Mouse (Mus musculus) MEL (cell line): Measurements from ENCODE around the gene Snd1. TPM values are rescaled to one million over a fixed set of nuclear protein-coding genes. Genes with fewer than 3 reads are reported as not detected.

Source experiments
- DNase-seq: peaks from one replicate; pipeline ENCODE4 v3.0.0; 2011; ENCODE audit warnings: low read depth, low spot score
- H3K27ac ChIP-seq: 2 replicates; pipeline ENCODE4 v1.5.1; 2012; ENCODE audit warnings: low read depth, mild to moderate bottlenecking, control low read depth, low read length, moderate library complexity; ENCODE audit not compliant: control insufficient read depth
- H3K27me3 ChIP-seq, 2 experiments: fragments of 150-350 bp in 1 of 2; sonication (generic) in 1 of 2; 2 replicates each; pipeline ENCODE4 v1.6.1; 2012; ENCODE audit warnings: low read length in 2 of 2, mild to moderate bottlenecking in 2 of 2, improper control_type of control experiment in 1 of 2, moderate library complexity in 1 of 2; ENCODE audit not compliant: insufficient read depth in 2 of 2, control insufficient read depth in 1 of 2
- H3K36me3 ChIP-seq, 2 experiments: 2 replicates each; pipeline ENCODE4 v1.6.1; 2012 to 2014; ENCODE audit warnings: low read length in 2 of 2, improper control_type of control experiment in 1 of 2, inconsistent platforms in 1 of 2, mild to moderate bottlenecking in 1 of 2; ENCODE audit not compliant: insufficient read depth in 2 of 2, control insufficient read depth in 1 of 2
- H3K4me1 ChIP-seq, 2 experiments: fragments of 150-350 bp in 1 of 2; sonication (generic) in 1 of 2; 2 replicates each; pipeline ENCODE4 v1.6.1; 2012; ENCODE audit warnings: low read length in 2 of 2, improper control_type of control experiment in 1 of 2, mild to moderate bottlenecking in 1 of 2; ENCODE audit not compliant: insufficient read depth in 2 of 2, control insufficient read depth in 1 of 2
- H3K4me3 ChIP-seq, 2 experiments: fragments of 150-350 bp in 1 of 2; sonication (generic) in 1 of 2; 2 replicates each; pipeline ENCODE4 v1.5.1; 2012; ENCODE audit warnings: low read depth in 2 of 2, low read length in 2 of 2, mild to moderate bottlenecking in 2 of 2, moderate library complexity in 2 of 2, control low read depth in 1 of 2, improper control_type of control experiment in 1 of 2; ENCODE audit not compliant: control insufficient read depth in 1 of 2, insufficient read depth in 1 of 2
- H3K79me2 ChIP-seq: 2 replicates; pipeline ENCODE4 v1.6.1; 2012; ENCODE audit warnings: mild to moderate bottlenecking, low read length, moderate library complexity; ENCODE audit not compliant: control insufficient read depth, poor library complexity, insufficient read depth
- H3K9ac ChIP-seq: 2 replicates; pipeline ENCODE4 v1.6.1; 2012; ENCODE audit warnings: low read depth, mild to moderate bottlenecking, control low read depth, low read length, moderate library complexity; ENCODE audit not compliant: control insufficient read depth, poor library complexity, severe bottlenecking
- H3K9me3 ChIP-seq: fragments of 150-350 bp; sonication (generic); replicated peaks from 2 replicates; pipeline ENCODE4 v1.6.1; 2012; ENCODE audit warnings: mild to moderate bottlenecking, low read length, improper control_type of control experiment, moderate library complexity; ENCODE audit not compliant: insufficient read depth
- CHD2 ChIP-seq: IDR thresholded peaks from 2 replicates; pipeline ENCODE4 v1.6.1; 2011; ENCODE audit warnings: low read length, improper control_type of control experiment
- E2F4 ChIP-seq: IDR thresholded peaks from 2 replicates; pipeline ENCODE4 v1.6.1; 2011; ENCODE audit warnings: low read depth, low read length, improper control_type of control experiment, borderline replicate concordance
- ELF1 ChIP-seq: IDR thresholded peaks from 2 replicates; pipeline ENCODE4 v1.6.1; 2014; ENCODE audit warnings: low read depth, mild to moderate bottlenecking, inconsistent platforms, low read length, improper control_type of control experiment, moderate library complexity
- EP300 ChIP-seq, 2 experiments: IDR thresholded peaks; 2 replicates each; pipeline ENCODE4 v1.6.1; 2011; ENCODE audit warnings: improper control_type of control experiment in 2 of 2, low read length in 2 of 2, low read depth in 1 of 2, mild to moderate bottlenecking in 1 of 2
- GABPA ChIP-seq: IDR thresholded peaks from 2 replicates; pipeline ENCODE4 v1.6.1; 2012; ENCODE audit warnings: low read depth, mild to moderate bottlenecking, inconsistent platforms, low read length, improper control_type of control experiment, moderate library complexity
- GATA1 ChIP-seq: IDR thresholded peaks from 2 replicates; pipeline ENCODE4 v1.6.1; 2011; ENCODE audit warnings: low read depth, low read length, improper control_type of control experiment
- KAT2A ChIP-seq: conservative IDR thresholded peaks from 2 replicates; pipeline ENCODE4 v1.6.1; 2012; ENCODE audit warnings: low read depth, low read length, improper control_type of control experiment, inconsistent platforms
- MAX ChIP-seq: IDR thresholded peaks from 2 replicates; pipeline ENCODE4 v1.6.1; 2011; ENCODE audit warnings: low read length, improper control_type of control experiment
- MEF2A ChIP-seq: IDR thresholded peaks from 2 replicates; pipeline ENCODE4 v1.6.1; 2014; ENCODE audit warnings: low read depth, mild to moderate bottlenecking, inconsistent platforms, low read length, improper control_type of control experiment; ENCODE audit not compliant: poor library complexity, insufficient replicate concordance, severe bottlenecking; ENCODE audit errors: extremely low read depth
- NELFE ChIP-seq: IDR thresholded peaks from 2 replicates; pipeline ENCODE4 v1.6.1; 2011; ENCODE audit warnings: low read depth, low read length, improper control_type of control experiment
- POLR2A ChIP-seq, 2 experiments: IDR thresholded peaks; 2 replicates each; pipeline ENCODE4 v1.6.1; 2011 to 2012; ENCODE audit warnings: low read length in 2 of 2, mild to moderate bottlenecking in 2 of 2, control low read depth in 1 of 2, improper control_type of control experiment in 1 of 2, low read depth in 1 of 2, moderate library complexity in 1 of 2; ENCODE audit not compliant: control insufficient read depth in 1 of 2, insufficient read depth in 1 of 2, poor library complexity in 1 of 2
- RAD21 ChIP-seq: IDR thresholded peaks from 2 replicates; pipeline ENCODE4 v1.6.1; 2011; ENCODE audit warnings: mild to moderate bottlenecking, low read depth, low read length, improper control_type of control experiment
- SIN3A ChIP-seq: IDR thresholded peaks from 2 replicates; pipeline ENCODE4 v1.6.1; 2012; ENCODE audit warnings: low read length, improper control_type of control experiment, inconsistent platforms
- TCF12 ChIP-seq: IDR thresholded peaks from 2 replicates; pipeline ENCODE4 v1.6.1; 2014; ENCODE audit warnings: low read depth, mild to moderate bottlenecking, inconsistent platforms, low read length, improper control_type of control experiment, moderate library complexity
- UBTF ChIP-seq: IDR thresholded peaks from 2 replicates; pipeline ENCODE4 v1.6.1; 2012; ENCODE audit warnings: low read depth, mild to moderate bottlenecking, inconsistent platforms, low read length, improper control_type of control experiment, moderate library complexity, borderline replicate concordance; ENCODE audit not compliant: insufficient read depth
- USF1 ChIP-seq: IDR thresholded peaks from 2 replicates; pipeline ENCODE4 v1.6.1; 2014; ENCODE audit warnings: low read depth, mild to moderate bottlenecking, inconsistent platforms, low read length, improper control_type of control experiment, moderate library complexity
- USF2 ChIP-seq, 2 experiments: IDR thresholded peaks; 2 replicates each; pipeline ENCODE4 v1.6.1; 2011 to 2012; ENCODE audit warnings: improper control_type of control experiment in 2 of 2, low read length in 2 of 2, borderline replicate concordance in 1 of 2, inconsistent platforms in 1 of 2, low read depth in 1 of 2, mild to moderate bottlenecking in 1 of 2; ENCODE audit not compliant: insufficient read depth in 1 of 2
- ZKSCAN1 ChIP-seq: IDR thresholded peaks from 2 replicates; pipeline ENCODE4 v1.6.1; 2012; ENCODE audit warnings: low read depth, mild to moderate bottlenecking, inconsistent platforms, low read length, improper control_type of control experiment, moderate library complexity
- polyA plus RNA-seq, 2 experiments: library from polyadenylated mRNA; stranded (reverse) in 1 of 2; unstranded in 1 of 2; fragments of >175 nt in 1 of 2; fragments of >200 nt in 1 of 2; gene quantifications; 2 replicates each; pipeline versions ENCODE4 v1.2.1 to v1.2.4; 2012; ENCODE audit warnings: low replicate concordance in 2 of 2, low read depth in 1 of 2; ENCODE audit not compliant: insufficient read length in 2 of 2, insufficient read depth in 1 of 2, missing spikeins in 1 of 2
- total RNA-seq: library from RNA; depleted of rRNA; stranded (reverse); fragments of 300-350 nt; gene quantifications from 2 replicates; pipeline ENCODE4 v1.2.3, GENCODE M21; 2012

The Snd1 gene
- total and polyA plus RNA-seq, 3 experiments, result 192 to 280 TPM; not detected in 1

GRCm38 (mm10) chr6:28874053-28874452, 399.1 kb downstream of the Snd1 start:
- peaks cover 6% of the 10 kb centered on the region in 2 experiments; a peak in 3 of 4 replicates for H3K4me1 ChIP-seq
- no peak for TF ChIP-seq SIN3A
- no peak for TF ChIP-seq MEF2A
- TF ChIP-seq ELF1, result no peak
- no peak for TF ChIP-seq ZKSCAN1
- no peak for TF ChIP-seq GABPA
- no peak for TF ChIP-seq NELFE
- no peak for TF ChIP-seq CHD2
- H3K9ac ChIP-seq, result no peak overlapping the region
- DNase-seq, result no peak
- no peaks in the 10 kb centered on the region for H3K27me3 ChIP-seq
- H3K36me3 ChIP-seq, result peaks cover 0 to 6% of the 10 kb centered on the region in 2 experiments
- no peak overlapping the region for H3K4me3 ChIP-seq
- H3K79me2 ChIP-seq, result no peaks in the 10 kb centered on the region
- H3K27ac ChIP-seq, result no peak overlapping the region
- H3K9me3 ChIP-seq, result no peaks in the 10 kb centered on the region

- no peak overlapping the region for H3K4me3 ChIP-seq
- H3K9ac ChIP-seq, result no peak overlapping the region
- no peaks in the 10 kb centered on the region for H3K27me3 ChIP-seq
- no peak for DNase-seq
- peaks cover 6% of the 10 kb centered on the region in 2 experiments; a peak in 3 of 4 replicates for H3K4me1 ChIP-seq
- no peak overlapping the region for H3K27ac ChIP-seq
- TF ChIP-seq UBTF, result no peak
- TF ChIP-seq KAT2A, result no peak
- no peak for TF ChIP-seq RAD21
- TF ChIP-seq E2F4, result no peak
- no peak for TF ChIP-seq EP300 (IDR thresholded peaks at IDR 0.05; ENCODE audit: low read depth in 1 of 2, low read length in 2 of 2)
- no peak for TF ChIP-seq TCF12
- peaks cover 0 to 6% of the 10 kb centered on the region in 2 experiments for H3K36me3 ChIP-seq
- H3K9me3 ChIP-seq, result no peaks in the 10 kb centered on the region
- H3K79me2 ChIP-seq, result no peaks in the 10 kb centered on the region
These were observed 399.8 kb downstream of the Snd1 start for GRCm38 (mm10) chr6:28874759-28875158.

GRCm38 (mm10) chr6:28875333-28875732, 400.4 kb downstream of the Snd1 start:
- TF ChIP-seq USF1, result no peak
- TF ChIP-seq GATA1, result no peak
- no peak for TF ChIP-seq POLR2A (IDR thresholded peaks at IDR 0.05; ENCODE audit: control insufficient read depth in 1 of 2, insufficient read depth in 1 of 2, low read depth in 1 of 2, low read length in 2 of 2, poor library complexity in 1 of 2)
- no peak for TF ChIP-seq NELFE
- TF ChIP-seq MAX, result no peak
- no peak for TF ChIP-seq USF2 (IDR thresholded peaks at IDR 0.05; ENCODE audit: borderline replicate concordance in 1 of 2, insufficient read depth in 1 of 2, low read depth in 1 of 2, low read length in 2 of 2)
- no peak for TF ChIP-seq KAT2A
- H3K79me2 ChIP-seq, result no peaks in the 10 kb centered on the region
- DNase-seq, result no peak
- peaks cover 6% of the 10 kb centered on the region in 2 experiments; a peak in 3 of 4 replicates for H3K4me1 ChIP-seq
- no peak overlapping the region for H3K4me3 ChIP-seq
- H3K9me3 ChIP-seq, result no peaks in the 10 kb centered on the region
- peaks cover 0 to 6% of the 10 kb centered on the region in 2 experiments for H3K36me3 ChIP-seq
- H3K27me3 ChIP-seq, result no peaks in the 10 kb centered on the region
- H3K27ac ChIP-seq, result no peak overlapping the region
- H3K9ac ChIP-seq, result no peak overlapping the region
